Mouse (Mus musculus): Measurements from ENCODE around the gene Eif4g3.
"Not testable (repeated sequence)": the region's sequence is repeated elsewhere in the genome, so short reads cannot be mapped to it uniquely, and the experiment has no call there.

- not testable (repeated sequence) for TF ChIP-seq POLR2A (IDR thresholded peaks at IDR 0.05; ENCODE audit: control insufficient read depth, extremely low read depth, insufficient read depth, low read length, poor library complexity); CTCF (IDR thresholded peaks at IDR 0.05; ENCODE audit: borderline replicate concordance, control insufficient read depth, extremely low read depth, insufficient read depth, low read length, poor library complexity)
Observed at GRCm38 (mm10) chr4:137970623-137971199, 22.1 kb upstream of the Eif4g3 start.

All from thymus, adult 2 months (tissue).